Mouse (Mus musculus) megakaryocyte, adult 5-6 weeks (primary cell): ENCODE results near the gene Pak1. TPM values are rescaled to one million over a fixed set of nuclear protein-coding genes. Genes with fewer than 3 reads are reported as not detected.

Source experiments
- ATAC-seq: 2 replicates; pipeline ENCODE4 v1.8.0; 2016; ENCODE audit warnings: mild to moderate bottlenecking, inconsistent platforms; ENCODE audit not compliant: poor library complexity, severe bottlenecking
- total RNA-seq, 2 experiments: library from RNA; stranded (forward) in 1 of 2; stranded (reverse) in 1 of 2; fragments of 153-499, 151-499 nt in 1 of 2; fragments of 221-1000, 200-1000 nt in 1 of 2; gene quantifications; 2 replicates each; pipeline versions ENCODE4 v1.2.3 to v1.2.4; 2015 to 2017

The Pak1 gene
- 39.8 and 40.9 TPM in 2 replicates for total RNA-seq (2015)
- 40.4 and 40.7 TPM in 2 replicates for total RNA-seq (2017)

DNA sequence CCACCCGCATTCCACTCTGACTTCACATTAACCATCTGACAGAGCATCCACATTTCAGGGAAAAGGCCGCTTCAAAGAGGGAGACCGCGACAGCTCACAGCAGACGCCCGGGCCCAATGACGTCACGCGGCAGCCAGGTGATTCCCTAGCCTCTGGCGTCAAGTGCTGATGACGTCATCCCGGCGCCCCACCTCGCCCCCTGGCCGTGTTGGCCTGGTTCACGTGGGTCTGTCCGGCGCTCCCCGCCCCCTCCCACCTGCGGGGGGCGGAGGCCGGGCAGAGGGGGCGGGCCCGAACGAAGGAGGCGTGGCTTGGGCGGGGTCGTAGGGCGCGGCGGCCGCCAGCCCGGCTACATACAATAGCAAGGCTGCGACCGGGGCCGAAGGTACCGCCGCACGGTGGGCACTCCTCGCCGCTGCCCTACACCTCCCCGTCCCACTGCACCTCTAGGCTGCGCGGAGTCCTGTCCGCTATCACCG lies at the start of gene Pak1:
TSS of gene Pak1 (plus strand) at position 352 of the 479 bp plus-strand sequence.
- peak; percentile 89 for ATAC-seq

DNA sequence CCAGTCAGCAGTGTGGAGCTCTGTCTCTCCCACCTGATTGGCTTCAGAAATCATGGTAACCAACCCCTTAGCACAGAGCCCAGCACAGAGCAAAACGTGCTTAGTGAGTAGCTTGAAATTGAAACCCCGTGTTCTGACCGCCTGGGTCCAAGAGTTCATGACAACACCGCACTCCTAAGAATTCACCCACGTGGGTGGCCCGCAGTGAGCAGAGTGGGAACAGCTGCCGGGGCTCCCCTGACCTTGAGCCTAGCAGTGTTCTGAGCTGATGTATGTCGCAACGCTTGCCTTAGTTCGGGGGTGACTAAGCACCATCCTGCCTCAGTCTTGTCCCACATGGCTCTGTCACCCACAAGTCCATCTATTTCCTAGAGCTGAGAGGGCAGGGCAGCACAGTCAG lies 47.4 kb upstream of the Pak1 start:
- ATAC-seq = peak; percentile 35

DNA sequence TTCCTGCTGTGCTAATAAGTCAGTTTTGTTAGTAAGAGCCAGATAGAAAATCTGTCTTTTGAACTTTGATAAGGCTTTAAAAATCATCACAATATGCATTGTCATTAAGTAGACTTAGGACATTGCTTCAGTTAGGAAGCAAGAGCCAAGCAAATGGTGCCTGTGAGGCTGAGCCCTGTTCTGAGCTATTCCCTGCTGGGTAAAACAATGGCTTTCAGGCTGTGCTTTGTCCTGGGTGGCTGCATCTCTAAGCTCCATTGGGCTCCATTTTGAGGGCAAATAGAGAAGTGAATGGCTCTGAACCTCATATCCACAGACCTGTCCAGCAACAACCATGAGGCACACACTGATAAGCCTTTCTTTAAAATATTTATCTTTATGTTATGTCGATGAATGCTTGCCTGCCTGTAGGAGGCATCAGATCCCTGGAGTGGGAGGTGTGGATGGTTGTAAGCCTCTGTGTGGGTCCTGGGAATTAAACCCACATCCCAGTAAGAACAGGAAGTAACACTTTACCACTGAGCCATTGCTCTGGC lies 46.5 kb upstream of the Pak1 start:
- no peak for ATAC-seq

DNA sequence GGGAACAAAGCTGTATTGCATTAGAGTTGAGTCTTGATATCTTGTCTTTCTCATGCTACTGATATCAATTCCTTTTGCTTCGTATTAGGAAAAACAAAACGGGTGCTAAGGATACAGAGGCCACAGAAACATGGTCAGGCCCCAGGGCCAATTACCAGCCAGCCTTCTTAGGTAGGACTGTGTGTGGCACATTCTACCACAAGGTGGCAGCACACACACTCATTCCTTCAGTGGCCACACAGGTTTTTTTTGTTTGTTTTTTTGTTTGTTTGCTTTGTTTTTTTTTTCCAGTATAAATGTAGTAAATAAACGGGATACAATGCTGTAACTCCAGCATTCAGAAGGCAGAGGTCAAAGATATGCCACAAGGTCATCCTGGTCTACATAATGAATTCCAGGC lies 43.0 kb upstream of the Pak1 start:
- peak; percentile 39 for ATAC-seq

DNA sequence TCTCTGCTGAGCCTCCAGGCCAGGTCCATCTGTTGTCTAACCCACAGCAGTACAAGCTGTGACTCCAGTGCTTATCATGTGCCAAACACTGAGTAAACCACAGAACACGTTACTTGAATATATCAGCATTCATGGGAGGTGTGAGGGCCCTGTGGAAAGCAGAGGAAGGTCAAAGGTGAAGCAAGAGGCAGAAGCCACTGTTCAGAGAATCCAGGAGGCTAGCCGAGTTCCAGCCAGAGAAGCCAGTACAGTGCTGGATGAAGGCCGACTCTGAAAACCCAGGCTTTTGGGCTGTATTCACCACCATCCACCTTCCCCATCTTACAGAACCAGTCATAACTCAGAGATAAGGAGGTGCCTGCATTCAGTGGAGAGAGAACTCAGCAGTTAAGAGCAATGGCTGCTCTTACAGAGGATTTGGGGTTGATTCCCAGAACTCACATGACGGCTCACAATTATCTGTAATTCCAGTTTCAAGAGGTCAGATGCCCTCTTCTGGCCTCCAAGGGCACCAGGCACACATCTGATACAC lies 41.1 kb upstream of the Pak1 start:
- ATAC-seq = no peak

DNA sequence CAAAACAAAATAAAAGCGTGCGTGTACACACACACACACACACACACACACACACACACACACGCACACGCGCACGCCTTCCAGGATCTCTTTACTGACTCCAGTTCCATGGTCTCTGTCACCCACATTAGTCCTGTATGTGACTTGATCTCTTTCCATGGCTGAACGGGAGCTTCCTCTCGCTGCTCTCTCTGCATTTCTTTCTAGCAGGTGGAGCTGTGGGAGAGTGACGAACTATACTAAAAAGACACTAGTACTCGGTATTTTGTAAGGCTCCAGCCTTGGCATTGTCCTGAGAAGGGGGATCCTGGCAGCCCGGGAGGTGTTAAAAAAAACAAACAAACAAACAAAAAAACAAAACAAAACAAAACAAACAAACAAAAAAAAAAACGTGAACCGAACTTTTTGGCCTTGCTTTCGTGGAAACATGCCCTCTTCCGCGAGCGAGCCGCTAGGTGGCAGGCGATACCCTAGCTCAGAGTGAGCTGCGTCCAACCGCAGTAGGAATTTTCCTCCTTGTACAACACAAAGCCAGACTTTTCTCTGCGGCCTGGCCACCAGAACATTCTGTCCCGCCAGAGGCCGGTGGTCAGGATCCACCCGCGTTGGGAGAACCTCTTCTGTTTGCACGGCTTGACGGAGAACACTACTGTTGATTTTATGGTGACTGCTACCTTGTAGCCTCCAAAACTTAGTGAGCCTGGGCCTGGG lies 40.4 kb upstream of the Pak1 start:
- peak; percentile 72 for ATAC-seq

DNA sequence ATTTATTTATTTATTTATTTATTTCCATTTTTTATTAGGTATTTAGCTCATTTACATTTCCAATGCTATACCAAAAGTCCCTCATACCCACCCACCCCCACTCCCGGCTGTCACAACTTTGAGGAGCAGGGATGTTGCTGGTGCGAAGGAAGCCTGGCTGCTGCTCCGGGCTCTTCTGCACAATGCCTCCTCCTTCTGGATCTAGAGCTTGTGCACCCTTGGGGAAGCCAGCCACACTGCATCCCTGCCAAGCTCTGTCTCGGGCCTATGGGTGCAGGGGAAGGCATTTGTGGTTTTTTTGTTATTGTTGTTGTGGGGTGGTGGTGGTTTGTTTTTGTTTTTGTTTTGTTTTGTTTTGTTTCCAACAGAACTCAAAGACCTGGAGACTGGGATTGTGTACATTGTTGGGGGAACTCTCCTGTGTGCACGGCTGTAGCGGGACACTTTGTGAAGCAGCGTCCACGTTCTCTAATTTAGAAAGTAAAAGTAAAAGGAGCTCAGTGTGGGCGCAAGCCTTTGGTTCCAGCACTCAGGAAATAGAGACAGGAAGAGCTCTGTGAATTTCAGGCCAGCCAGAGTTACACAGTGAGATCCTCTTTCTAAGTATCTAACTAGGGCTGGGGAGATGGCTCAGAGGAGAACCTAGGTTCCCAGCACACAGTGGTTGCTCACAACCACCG lies 39.7 kb upstream of the Pak1 start:
- ATAC-seq = peak; percentile 67

DNA sequence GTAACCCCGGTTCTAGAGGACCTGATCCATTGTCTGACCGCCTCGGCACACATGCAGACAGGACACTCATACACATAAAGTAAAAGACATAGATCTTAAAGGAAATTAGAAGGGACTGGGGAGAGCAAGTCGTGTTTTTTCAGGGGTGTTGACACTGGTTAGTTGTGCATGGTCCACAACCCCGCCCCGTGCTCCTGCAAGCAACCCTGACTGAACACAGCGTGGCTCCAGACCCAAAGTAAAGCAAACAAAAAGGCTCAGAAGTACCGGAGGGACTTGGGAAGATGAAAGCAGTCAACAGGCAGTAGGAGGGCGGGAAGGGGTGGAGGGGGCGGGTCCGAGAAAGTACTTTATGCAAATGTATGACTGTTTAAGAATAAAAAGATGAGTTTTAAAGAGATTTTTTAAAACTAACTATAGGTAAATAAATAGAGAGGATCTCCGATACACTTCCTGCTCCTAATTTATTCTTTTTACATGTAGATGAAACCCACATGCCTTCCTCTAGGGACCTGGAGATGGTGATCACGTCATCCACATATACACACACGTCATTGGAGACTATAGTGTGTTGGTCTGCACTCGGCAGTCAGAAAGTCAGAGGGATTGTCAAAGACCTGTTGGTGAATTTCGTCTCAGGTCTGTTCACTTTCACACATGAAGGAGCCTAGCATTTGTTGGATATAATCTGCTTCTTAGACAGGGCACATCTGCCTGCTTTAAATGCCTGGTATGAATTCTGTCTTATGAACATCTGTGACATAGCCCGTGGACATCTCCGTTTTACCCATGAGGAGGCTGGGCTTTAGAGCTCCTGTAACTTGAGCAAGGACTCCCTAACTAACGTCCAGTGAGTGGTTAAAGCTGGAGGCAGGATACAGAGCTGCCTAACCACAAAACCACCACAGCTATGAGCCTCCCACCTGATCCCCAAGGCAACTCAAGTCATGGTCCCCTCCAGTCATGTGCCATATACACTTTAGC lies 38.8 kb upstream of the Pak1 start:
- ATAC-seq = peak; percentile 40

DNA sequence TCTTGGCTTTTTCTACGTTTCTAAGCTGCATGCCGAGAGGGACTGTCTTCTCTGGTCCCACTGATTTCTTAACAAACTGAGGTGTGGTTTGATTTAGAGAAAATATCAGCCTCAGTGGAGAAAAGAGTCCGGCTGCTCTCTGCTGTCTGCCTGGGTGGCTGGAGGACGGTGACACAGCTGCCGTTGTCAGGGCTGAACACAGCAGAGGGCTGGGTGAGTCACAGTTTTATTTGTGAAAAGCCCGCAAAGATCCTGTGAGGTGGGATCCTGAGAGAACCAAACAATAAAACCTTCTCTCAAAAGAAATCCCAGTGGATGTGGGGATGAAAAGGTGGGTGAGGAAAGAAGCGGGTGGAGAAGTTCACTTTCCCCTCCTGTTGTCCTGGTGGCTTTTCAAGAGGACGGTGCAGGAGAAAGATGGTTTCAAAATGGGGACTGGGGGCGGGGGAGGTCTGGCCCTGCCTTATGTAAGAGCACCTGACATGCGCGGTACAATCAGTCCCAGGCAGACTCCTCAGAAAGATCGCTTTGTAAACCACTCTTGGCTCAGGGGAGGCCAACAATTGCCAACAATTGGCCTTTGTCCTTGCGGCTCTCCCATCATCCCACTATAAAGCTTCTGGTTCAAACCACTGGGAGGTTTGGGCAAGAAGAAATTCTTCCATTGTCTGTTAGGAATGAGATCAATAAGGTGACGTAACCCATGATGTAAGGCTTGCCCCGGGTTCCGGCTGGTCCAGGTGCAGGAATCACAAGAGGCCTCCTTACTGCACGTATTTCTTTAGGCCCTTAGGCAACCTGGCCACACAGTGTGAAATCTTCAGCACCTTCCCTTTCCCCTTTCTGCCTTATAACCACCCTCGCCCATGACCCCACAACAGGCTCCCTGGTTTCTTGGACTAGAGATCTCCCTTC lies 31.1 kb upstream of the Pak1 start:
- ATAC-seq = peak; percentile 90

DNA sequence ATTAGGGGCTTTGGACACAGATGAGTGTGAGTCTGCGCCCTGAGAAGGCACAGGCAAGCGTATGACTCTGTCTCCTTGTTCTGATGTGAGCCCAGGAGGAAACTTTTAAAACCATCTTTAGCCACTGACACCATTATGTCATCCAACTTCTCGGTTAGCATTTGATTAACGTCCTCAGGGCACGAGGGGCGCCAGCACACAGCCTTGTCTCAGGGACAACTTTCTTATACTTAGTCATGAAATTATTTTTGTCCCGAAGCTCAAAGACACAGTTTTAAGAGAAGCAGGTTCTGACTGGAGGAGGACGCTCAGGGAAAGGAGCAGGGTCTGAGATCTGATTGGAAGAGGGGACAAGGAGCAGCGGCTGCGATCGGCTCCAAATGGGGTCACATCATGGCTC lies 23.8 kb upstream of the Pak1 start:
- no peak for ATAC-seq

DNA sequence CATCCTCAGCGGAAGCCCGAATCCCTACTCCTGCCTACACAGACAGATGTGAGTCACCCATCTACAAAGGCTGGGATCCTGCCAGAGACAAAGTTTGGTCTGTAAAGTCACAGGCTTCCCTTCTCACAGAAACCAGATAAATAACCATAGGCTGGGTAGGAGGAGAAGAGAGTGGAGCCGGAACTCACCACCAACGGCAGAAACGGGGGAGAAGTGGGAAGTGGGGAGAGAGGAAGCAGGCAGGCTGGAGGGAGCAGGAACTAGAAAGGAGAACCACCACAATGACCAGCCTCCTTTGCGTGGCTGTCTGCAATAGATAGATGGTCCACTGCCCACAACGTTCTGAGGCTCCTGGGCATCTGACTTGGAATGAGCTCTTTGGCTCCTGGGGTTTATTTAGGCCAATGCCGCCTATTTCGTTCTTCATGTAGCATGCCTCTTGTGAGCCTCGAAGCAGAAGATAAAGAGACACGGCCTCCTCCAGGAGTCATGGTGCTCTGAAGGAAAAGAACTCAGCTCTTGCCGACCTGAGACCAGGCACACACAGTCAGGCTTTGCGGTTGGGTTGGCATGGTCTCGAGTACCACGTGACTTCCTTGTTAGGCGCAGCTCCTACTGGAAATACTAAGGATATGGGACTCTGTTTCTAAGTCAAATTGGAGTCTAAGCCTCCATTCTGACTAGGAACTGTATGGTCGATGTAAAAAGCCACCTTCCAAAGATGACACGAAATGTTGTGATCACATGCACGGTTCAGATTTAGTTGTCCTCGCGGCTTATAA lies 23.0 kb upstream of the Pak1 start:
- ATAC-seq = peak; percentile 94

DNA sequence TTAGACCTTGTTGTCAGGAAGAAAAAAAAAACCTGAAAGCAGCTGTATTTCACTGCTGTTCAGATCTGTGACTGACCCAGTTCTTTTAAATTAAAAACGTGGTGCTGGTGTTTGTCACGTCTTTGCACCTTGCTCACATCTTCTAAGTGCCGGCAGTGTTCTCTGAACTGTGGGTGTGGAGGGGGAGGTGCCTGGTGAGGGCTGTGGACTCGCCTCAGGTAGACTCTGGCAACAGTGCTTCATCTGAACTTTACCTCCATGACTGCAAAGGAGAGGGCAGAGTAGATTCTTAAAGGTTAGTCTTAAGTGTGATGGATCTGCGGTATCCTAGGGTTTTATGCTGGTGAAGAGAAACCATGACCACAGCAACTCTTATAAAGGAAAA lies 22.4 kb upstream of the Pak1 start:
- ATAC-seq = no peak

DNA sequence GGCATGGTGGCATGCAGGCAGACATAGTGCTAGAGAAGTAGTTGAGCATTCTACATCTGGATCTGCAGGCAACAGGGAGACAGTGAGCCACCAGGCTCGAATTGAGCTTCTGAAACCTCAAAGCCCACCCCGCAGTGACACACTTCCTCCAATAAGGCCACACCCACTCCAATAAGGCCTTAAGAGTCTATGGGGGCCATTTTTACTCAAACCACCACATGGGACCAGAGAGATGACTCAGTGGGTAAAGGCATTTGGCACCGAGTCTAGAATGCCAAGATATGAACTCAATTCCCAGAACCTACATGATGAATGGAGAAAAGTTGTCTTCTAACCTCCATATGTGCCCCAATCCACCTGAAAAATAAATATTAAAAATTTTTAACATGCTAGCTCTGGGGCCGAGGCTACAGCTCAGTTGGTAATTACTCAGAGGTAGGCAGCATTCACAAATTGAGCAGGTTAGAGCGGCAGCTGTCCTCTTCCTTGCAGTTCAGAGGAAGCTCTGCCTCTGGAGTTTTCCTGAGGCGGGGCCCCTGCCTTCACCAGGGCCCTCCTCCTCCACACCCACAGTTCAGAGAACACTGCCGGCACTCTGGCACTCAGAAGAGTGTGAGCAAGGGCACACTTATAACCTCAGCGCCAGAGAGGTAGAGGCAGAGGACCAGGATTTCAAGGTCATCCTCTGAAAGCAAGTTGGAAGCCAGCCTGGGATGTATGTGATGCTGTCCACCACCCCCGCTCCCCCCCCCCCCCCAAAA lies 21.8 kb upstream of the Pak1 start:
- no peak for ATAC-seq

DNA sequence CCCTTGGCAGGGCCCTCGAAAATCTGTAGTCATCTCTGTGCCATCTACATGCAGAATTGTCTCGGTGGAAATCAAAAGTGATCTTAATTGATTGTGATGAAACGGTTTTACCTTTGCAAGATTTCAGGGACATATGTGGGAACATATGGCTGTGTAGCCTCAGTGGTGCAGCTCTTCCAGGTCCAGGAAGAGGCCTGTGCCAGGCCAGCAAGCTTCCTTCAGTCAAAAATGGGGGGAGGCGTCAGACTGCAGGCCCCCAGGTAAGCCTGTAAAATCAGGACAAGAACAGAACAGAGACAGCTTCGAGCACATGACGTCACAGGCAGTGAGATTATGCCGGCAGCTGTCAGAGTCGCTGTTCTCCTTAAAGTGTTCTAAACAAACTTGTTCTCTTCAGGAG lies 20.5 kb upstream of the Pak1 start:
- ATAC-seq = no peak

DNA sequence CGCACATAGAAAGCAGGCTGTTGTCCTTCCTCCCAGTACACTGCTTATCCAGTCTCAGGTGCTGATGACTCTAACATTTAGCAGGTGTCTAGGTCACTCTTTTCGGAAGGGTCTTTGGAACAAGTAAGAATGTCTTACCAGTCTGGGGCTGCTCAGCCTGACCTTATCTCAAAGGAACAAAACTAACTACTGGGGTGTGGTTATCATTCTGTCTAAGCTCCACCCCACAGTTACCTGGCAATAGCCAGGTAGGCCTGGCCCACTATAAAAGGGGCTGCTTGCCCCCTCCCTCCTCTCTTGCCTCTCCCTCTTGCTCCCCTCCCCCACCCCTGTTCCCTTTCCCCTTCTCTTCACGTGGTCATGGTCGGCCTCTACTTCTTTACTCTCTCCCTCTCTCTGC lies 19.3 kb upstream of the Pak1 start:
- ATAC-seq = no peak

DNA sequence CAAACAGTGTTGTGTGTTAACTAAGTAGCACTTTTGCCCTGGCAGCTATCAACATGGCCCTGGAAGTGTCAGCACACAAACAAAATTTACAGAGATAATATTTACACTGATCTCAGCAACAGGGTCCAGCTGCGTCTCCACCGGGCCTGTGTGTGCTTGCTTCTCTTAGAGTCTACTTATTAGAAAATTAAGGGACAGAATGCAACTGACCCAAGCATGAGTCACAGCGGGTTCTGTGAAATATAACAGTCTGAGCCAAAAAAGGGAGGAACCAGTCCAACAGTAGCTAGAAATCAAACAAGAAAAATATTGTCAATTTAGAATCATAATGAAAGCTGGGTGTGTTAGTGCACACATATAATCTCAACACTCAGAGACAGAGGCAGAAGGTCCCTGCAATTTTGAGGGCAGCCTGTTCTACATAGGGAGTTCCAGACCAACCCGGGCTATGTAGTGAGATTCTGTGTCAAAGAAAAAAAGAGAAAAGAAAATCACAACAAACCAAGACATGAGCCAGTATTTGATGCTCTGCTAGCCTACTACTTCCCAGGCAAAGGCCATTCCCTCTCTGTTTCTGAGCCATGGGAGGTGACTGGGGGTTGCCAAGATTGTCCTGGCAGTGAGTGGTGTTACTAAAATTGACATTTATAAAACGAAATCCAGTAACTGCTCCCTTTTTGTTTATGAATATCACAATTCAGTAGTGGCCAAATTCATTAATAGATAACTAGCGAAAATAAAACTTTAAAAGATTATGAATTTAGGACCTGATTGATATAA lies 17.3 kb upstream of the Pak1 start:
- ATAC-seq = no peak

DNA sequence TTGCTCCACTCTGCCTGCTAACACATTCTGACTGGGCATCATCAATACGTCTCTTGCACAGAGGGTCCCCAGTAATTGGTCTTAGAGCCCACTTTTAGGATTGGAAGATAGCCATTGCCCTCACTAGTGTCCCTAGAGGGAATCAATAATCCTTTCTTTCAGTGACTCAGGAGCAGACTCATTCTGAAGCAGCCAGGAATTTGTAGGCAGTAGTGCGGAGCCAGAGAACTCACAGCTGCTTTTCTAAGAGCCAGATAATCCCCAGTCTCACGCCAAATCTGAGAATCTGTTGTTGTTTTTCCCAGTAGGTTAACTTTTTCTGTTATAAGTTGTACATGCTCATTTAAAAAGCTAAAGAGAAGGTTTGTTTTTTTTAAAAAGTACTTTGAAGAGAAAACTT lies 13.0 kb upstream of the Pak1 start:
- no peak for ATAC-seq
